Mouse (Mus musculus): ENCODE results near the gene Ica1l. TPM values are rescaled to one million over a fixed set of nuclear protein-coding genes. Genes with fewer than 3 reads are reported as not detected.

Gene Ica1l
- polyA plus RNA-seq, 1 experiment from 2014 or later = 53.7 TPM

- peak overlapping the region; percentile 86 for H3K4me3 ChIP-seq (ENCODE audit: low read depth, low read length)
- H3K27ac ChIP-seq (ENCODE audit: low read length) = peak overlapping the region; percentile 90
- H3K9me3 ChIP-seq (replicated peaks; ENCODE audit: control insufficient read depth, low read length, poor library complexity, severe bottlenecking) = no peaks in the 10 kb centered on the region
- H3K27me3 ChIP-seq (ENCODE audit: control insufficient read depth, insufficient read depth, low read depth, low read length) = peaks cover 3% of the 10 kb centered on the region; the same call in 1 of the 2 replicates
- H3K4me1 ChIP-seq (ENCODE audit: control insufficient read depth, insufficient read depth, low read length) = no peaks in the 10 kb centered on the region; the same call in 1 of the 2 replicates
- no peaks in the 10 kb centered on the region for H3K36me3 ChIP-seq (ENCODE audit: control insufficient read depth, insufficient read depth, low read length)
- H3K4me2 ChIP-seq (ENCODE audit: low read length) = peak overlapping the region; percentile 87
- ATAC-seq = peak; percentile 71
- WGBS = 2% methylated on average over 19 of the region's 19 CpGs
- H3K9ac ChIP-seq (ENCODE audit: low read depth, low read length) = peak overlapping the region; percentile 89
These were observed 587 bp downstream of the Ica1l start for GRCm38 (mm10) chr1:60042398-60042795.

GRCm38 (mm10) chr1:60035044-60035443 is 7.9 kb downstream of the Ica1l start:
- no peak for ATAC-seq
- no peaks in the 10 kb centered on the region for H3K27me3 ChIP-seq (ENCODE audit: control insufficient read depth, insufficient read depth, low read depth, low read length)
- H3K4me2 ChIP-seq (ENCODE audit: low read length) = no peak overlapping the region
- H3K27ac ChIP-seq (ENCODE audit: low read length) = no peak overlapping the region
- H3K4me1 ChIP-seq (ENCODE audit: control insufficient read depth, insufficient read depth, low read length) = no peaks in the 10 kb centered on the region
- no peak overlapping the region for H3K9ac ChIP-seq (ENCODE audit: low read depth, low read length)
- 91% methylated on average over 2 of the region's 2 CpGs for WGBS
- H3K36me3 ChIP-seq (ENCODE audit: control insufficient read depth, insufficient read depth, low read length) = no peaks in the 10 kb centered on the region
- no peaks in the 10 kb centered on the region for H3K9me3 ChIP-seq (replicated peaks; ENCODE audit: control insufficient read depth, low read length, poor library complexity, severe bottlenecking)
- no peak overlapping the region for H3K4me3 ChIP-seq (ENCODE audit: low read depth, low read length)

GRCm38 (mm10) chr1:60017031-60017469 is 25.9 kb downstream of the Ica1l start:
- ATAC-seq = no peak
- Histone ChIP-seq H3K27ac (ENCODE audit: low read length) (no peak overlapping the region), H3K4me1 (ENCODE audit: control insufficient read depth, insufficient read depth, low read length) (no peaks in the 10 kb centered on the region), H3K9ac (ENCODE audit: low read depth, low read length) (no peak overlapping the region), H3K4me2 (ENCODE audit: low read length) (no peak overlapping the region), H3K27me3 (ENCODE audit: control insufficient read depth, insufficient read depth, low read depth, low read length) (no peaks in the 10 kb centered on the region), H3K36me3 (ENCODE audit: control insufficient read depth, insufficient read depth, low read length) (no peaks in the 10 kb centered on the region), H3K9me3 (replicated peaks; ENCODE audit: control insufficient read depth, low read length, poor library complexity, severe bottlenecking) (no peaks in the 10 kb centered on the region), H3K4me3 (ENCODE audit: low read depth, low read length) (no peak overlapping the region)
- 97% methylated on average over 1 of the region's 1 CpGs for WGBS

- no peak overlapping the region for H3K4me3 ChIP-seq (ENCODE audit: low read depth, low read length)
- no peaks in the 10 kb centered on the region for H3K4me1 ChIP-seq (ENCODE audit: control insufficient read depth, insufficient read depth, low read length)
- no peak for ATAC-seq
- H3K27me3 ChIP-seq (ENCODE audit: control insufficient read depth, insufficient read depth, low read depth, low read length) = no peaks in the 10 kb centered on the region
- H3K36me3 ChIP-seq (ENCODE audit: control insufficient read depth, insufficient read depth, low read length) = no peaks in the 10 kb centered on the region
- H3K9ac ChIP-seq (ENCODE audit: low read depth, low read length) = no peak overlapping the region
- H3K4me2 ChIP-seq (ENCODE audit: low read length) = no peak overlapping the region
- WGBS = 73% methylated on average over 5 of the region's 5 CpGs
- no peaks in the 10 kb centered on the region for H3K9me3 ChIP-seq (replicated peaks; ENCODE audit: control insufficient read depth, low read length, poor library complexity, severe bottlenecking)
- no peak overlapping the region for H3K27ac ChIP-seq (ENCODE audit: low read length)
These were observed 26.8 kb downstream of the Ica1l start for GRCm38 (mm10) chr1:60016136-60016611.

GRCm38 (mm10) chr1:60015511-60015910 is 27.5 kb downstream of the Ica1l start:
- 92% methylated on average over 5 of the region's 6 CpGs for WGBS
- H3K27me3 ChIP-seq (ENCODE audit: control insufficient read depth, insufficient read depth, low read depth, low read length) = no peaks in the 10 kb centered on the region

GRCm38 (mm10) chr1:60013779-60014178 is 29.2 kb downstream of the Ica1l start:
- no peaks in the 10 kb centered on the region for H3K9me3 ChIP-seq (replicated peaks; ENCODE audit: control insufficient read depth, low read length, poor library complexity, severe bottlenecking)
- ATAC-seq = no peak
- 93% methylated on average over 10 of the region's 10 CpGs for whole genome bisulfite sequencing
- no peak overlapping the region for H3K27ac ChIP-seq (ENCODE audit: low read length)
- H3K36me3 ChIP-seq (ENCODE audit: control insufficient read depth, insufficient read depth, low read length) = 0 out of 2 replicates have a peak, but pooled peaks cover under 1% of the 10 kb centered on the region
- H3K4me2 ChIP-seq (ENCODE audit: low read length) = no peak overlapping the region
- H3K4me1 ChIP-seq (ENCODE audit: control insufficient read depth, insufficient read depth, low read length) = no peaks in the 10 kb centered on the region
- no peak overlapping the region for H3K4me3 ChIP-seq (ENCODE audit: low read depth, low read length)
- H3K27me3 ChIP-seq (ENCODE audit: control insufficient read depth, insufficient read depth, low read depth, low read length) = no peaks in the 10 kb centered on the region
- no peak overlapping the region for H3K9ac ChIP-seq (ENCODE audit: low read depth, low read length)

More at GRCm38 (mm10) chr1:60015511-60015910, 27.5 kb downstream of the Ica1l start:
- Histone ChIP-seq H3K27ac (ENCODE audit: low read length) (no peak overlapping the region), H3K9me3 (replicated peaks; ENCODE audit: control insufficient read depth, low read length, poor library complexity, severe bottlenecking) (no peaks in the 10 kb centered on the region), H3K4me2 (ENCODE audit: low read length) (no peak overlapping the region), H3K4me1 (ENCODE audit: control insufficient read depth, insufficient read depth, low read length) (no peaks in the 10 kb centered on the region), H3K36me3 (ENCODE audit: control insufficient read depth, insufficient read depth, low read length) (no peaks in the 10 kb centered on the region), H3K9ac (ENCODE audit: low read depth, low read length) (no peak overlapping the region), H3K4me3 (ENCODE audit: low read depth, low read length) (no peak overlapping the region)
- no peak for ATAC-seq

GRCm38 (mm10) chr1:60008743-60009142 is 34.2 kb downstream of the Ica1l start:
- H3K9ac ChIP-seq (ENCODE audit: low read depth, low read length) = no peak overlapping the region
- H3K9me3 ChIP-seq (replicated peaks; ENCODE audit: control insufficient read depth, low read length, poor library complexity, severe bottlenecking) = no peaks in the 10 kb centered on the region
- no peak overlapping the region for H3K4me2 ChIP-seq (ENCODE audit: low read length)
- H3K4me1 ChIP-seq (ENCODE audit: control insufficient read depth, insufficient read depth, low read length) = no peaks in the 10 kb centered on the region
- peaks cover 7% of the 10 kb centered on the region; the same call in 1 of the 2 replicates for H3K36me3 ChIP-seq (ENCODE audit: control insufficient read depth, insufficient read depth, low read length)
- no peak for ATAC-seq
- no peaks in the 10 kb centered on the region for H3K27me3 ChIP-seq (ENCODE audit: control insufficient read depth, insufficient read depth, low read depth, low read length)
- H3K4me3 ChIP-seq (ENCODE audit: low read depth, low read length) = no peak overlapping the region
- whole genome bisulfite sequencing = 72% methylated on average over 2 of the region's 2 CpGs
- no peak overlapping the region for H3K27ac ChIP-seq (ENCODE audit: low read length)

- Histone ChIP-seq H3K27ac (ENCODE audit: low read length) (no peak overlapping the region), H3K36me3 (ENCODE audit: control insufficient read depth, insufficient read depth, low read length) (peaks cover 7% of the 10 kb centered on the region; the same call in 1 of the 2 replicates), H3K9ac (ENCODE audit: low read depth, low read length) (no peak overlapping the region), H3K4me1 (ENCODE audit: control insufficient read depth, insufficient read depth, low read length) (no peaks in the 10 kb centered on the region), H3K4me2 (ENCODE audit: low read length) (no peak overlapping the region), H3K9me3 (replicated peaks; ENCODE audit: control insufficient read depth, low read length, poor library complexity, severe bottlenecking) (no peaks in the 10 kb centered on the region), H3K27me3 (ENCODE audit: control insufficient read depth, insufficient read depth, low read depth, low read length) (no peaks in the 10 kb centered on the region), H3K4me3 (ENCODE audit: low read depth, low read length) (no peak overlapping the region)
- 92% methylated on average over 10 of the region's 10 CpGs for WGBS
- no peak for ATAC-seq
These were observed 35.6 kb downstream of the Ica1l start for GRCm38 (mm10) chr1:60007337-60007736.

GRCm38 (mm10) chr1:60000319-60000718 is 42.7 kb downstream of the Ica1l start:
- no peak overlapping the region for H3K4me3 ChIP-seq (ENCODE audit: low read depth, low read length)
- no peak overlapping the region for H3K4me2 ChIP-seq (ENCODE audit: low read length)
- H3K9me3 ChIP-seq (replicated peaks; ENCODE audit: control insufficient read depth, low read length, poor library complexity, severe bottlenecking) = no peaks in the 10 kb centered on the region
- no peak overlapping the region for H3K9ac ChIP-seq (ENCODE audit: low read depth, low read length)
- no peak for ATAC-seq
- H3K27me3 ChIP-seq (ENCODE audit: control insufficient read depth, insufficient read depth, low read depth, low read length) = no peaks in the 10 kb centered on the region
- 63% methylated on average over 2 of the region's 2 CpGs for WGBS
- H3K4me1 ChIP-seq (ENCODE audit: control insufficient read depth, insufficient read depth, low read length) = no peaks in the 10 kb centered on the region
- peaks cover 2% of the 10 kb centered on the region; the same call in 1 of the 2 replicates for H3K36me3 ChIP-seq (ENCODE audit: control insufficient read depth, insufficient read depth, low read length)
- H3K27ac ChIP-seq (ENCODE audit: low read length) = no peak overlapping the region
